Mouse (Mus musculus): ENCODE results near the gene B3gnt3. TPM values are rescaled to one million over a fixed set of nuclear protein-coding genes. Genes with fewer than 3 reads are reported as not detected.

The B3gnt3 gene
- polyA plus RNA-seq, 1 experiment from 2014 or later, result 0.52 TPM

GRCm38 (mm10) chr8:71660325-71661120 lies 41.1 kb downstream of the B3gnt3 start:
- peaks cover under 1% of the 10 kb centered on the region; the same call in 1 of the 2 replicates for H3K4me1 ChIP-seq (replicated peaks)
- WGBS, result 11% methylated on average over 36 of the region's 36 CpGs
- no peaks in the 10 kb centered on the region for H3K9me3 ChIP-seq
- peak; percentile 57 for ATAC-seq (ENCODE audit: low FRiP score, low read depth)
- no peak overlapping the region for H3K4me2 ChIP-seq
- H3K9ac ChIP-seq, result no peak overlapping the region
- no peak overlapping the region for H3K4me3 ChIP-seq
- peaks cover 39% of the 10 kb centered on the region for H3K27me3 ChIP-seq
- peaks cover 52% of the 10 kb centered on the region for H3K36me3 ChIP-seq
- H3K27ac ChIP-seq (replicated peaks), result no peak overlapping the region

- H3K27me3 ChIP-seq, result peaks cover 44% of the 10 kb centered on the region
- 0 out of 2 replicates have a peak, but pooled peaks have one; percentile 2 for ATAC-seq (ENCODE audit: low FRiP score, low read depth)
- H3K4me1 ChIP-seq (replicated peaks), result no peaks in the 10 kb centered on the region
- H3K4me3 ChIP-seq, result no peak overlapping the region
- no peak overlapping the region for H3K9ac ChIP-seq
- H3K36me3 ChIP-seq, result peaks cover 56% of the 10 kb centered on the region
- no peak overlapping the region for H3K4me2 ChIP-seq
- H3K9me3 ChIP-seq, result no peaks in the 10 kb centered on the region
- no peak overlapping the region for H3K27ac ChIP-seq (replicated peaks)
- WGBS, result 62% methylated on average over 1 of the region's 1 CpGs
These were observed 41.8 kb downstream of the B3gnt3 start for GRCm38 (mm10) chr8:71659751-71660150.

- Histone ChIP-seq H3K9ac (no peak overlapping the region), H3K27ac (replicated peaks) (no peak overlapping the region), H3K36me3 (peaks cover 47% of the 10 kb centered on the region), H3K4me3 (no peak overlapping the region), H3K27me3 (peaks cover 44% of the 10 kb centered on the region), H3K4me2 (no peak overlapping the region), H3K4me1 (replicated peaks) (no peaks in the 10 kb centered on the region), H3K9me3 (no peaks in the 10 kb centered on the region)
- WGBS, result 34% methylated on average over 17 of the region's 17 CpGs
- no peak for ATAC-seq (ENCODE audit: low FRiP score, low read depth)
These were observed 43.0 kb downstream of the B3gnt3 start for GRCm38 (mm10) chr8:71658515-71659049.

- Histone ChIP-seq H3K9me3 (no peaks in the 10 kb centered on the region), H3K27me3 (peaks cover 44% of the 10 kb centered on the region), H3K9ac (no peak overlapping the region), H3K4me3 (no peak overlapping the region), H3K4me2 (no peak overlapping the region), H3K36me3 (peaks cover 44% of the 10 kb centered on the region), H3K27ac (replicated peaks) (no peak overlapping the region), H3K4me1 (replicated peaks) (no peaks in the 10 kb centered on the region)
- ATAC-seq (ENCODE audit: low FRiP score, low read depth), result no peak
- 24% methylated on average over 9 of the region's 9 CpGs for WGBS
These were observed 43.8 kb downstream of the B3gnt3 start for GRCm38 (mm10) chr8:71657816-71658215.

GRCm38 (mm10) chr8:71654600-71654999 lies 47.0 kb downstream of the B3gnt3 start:
- ATAC-seq (ENCODE audit: low FRiP score, low read depth), result 0 out of 2 replicates have a peak, but pooled peaks have one; percentile 20
- Histone ChIP-seq H3K27ac (replicated peaks) (no peak overlapping the region), H3K9ac (no peak overlapping the region), H3K9me3 (no peaks in the 10 kb centered on the region), H3K36me3 (peaks cover 54% of the 10 kb centered on the region), H3K4me3 (no peak overlapping the region), H3K4me2 (no peak overlapping the region; the same call in 1 of the 2 replicates), H3K4me1 (replicated peaks) (no peaks in the 10 kb centered on the region), H3K27me3 (peaks cover 38% of the 10 kb centered on the region)
- 4% methylated on average over 24 of the region's 24 CpGs for WGBS

GRCm38 (mm10) chr8:71645510-71645909 lies 56.1 kb downstream of the B3gnt3 start:
- Histone ChIP-seq H3K4me3 (no peak overlapping the region), H3K4me2 (no peak overlapping the region), H3K4me1 (replicated peaks) (no peaks in the 10 kb centered on the region), H3K36me3 (peaks cover 76% of the 10 kb centered on the region), H3K9ac (no peak overlapping the region), H3K27me3 (no peaks in the 10 kb centered on the region), H3K27ac (replicated peaks) (no peak overlapping the region), H3K9me3 (no peaks in the 10 kb centered on the region)
- ATAC-seq (ENCODE audit: low FRiP score, low read depth), result no peak
- WGBS, result 86% methylated on average over 9 of the region's 9 CpGs

Other genes starting within 250 kb of the B3gnt3 start
- gene Abhd8, start 238.1 kb downstream of the B3gnt3 start, polyA plus RNA-seq (2015; fragmentation: Nextera tagmentation; extraction: Ambion mirVana), result 183 and 195 TPM in 2 replicates
- gene Mrpl34, start 236.8 kb downstream of the B3gnt3 start, polyA plus RNA-seq (2015; fragmentation: Nextera tagmentation; extraction: Ambion mirVana), result 172 and 189 TPM in 2 replicates
- gene Dda1, start 232.6 kb downstream of the B3gnt3 start, polyA plus RNA-seq (2015; fragmentation: Nextera tagmentation; extraction: Ambion mirVana), result 217 and 231 TPM in 2 replicates
- 7.7 and 8.6 TPM in 2 replicates for gene Ano8, start 215.8 kb downstream of the B3gnt3 start, polyA plus RNA-seq (2015; fragmentation: Nextera tagmentation; extraction: Ambion mirVana)
- gene Gtpbp3, start 213.7 kb downstream of the B3gnt3 start, polyA plus RNA-seq (2015; fragmentation: Nextera tagmentation; extraction: Ambion mirVana), result 12.0 and 15.3 TPM in 2 replicates
- gene Plvap, start 190.0 kb downstream of the B3gnt3 start, polyA plus RNA-seq (2015; fragmentation: Nextera tagmentation; extraction: Ambion mirVana), result 9.5 and 10.9 TPM in 2 replicates
- gene Ccdc194, start 176.1 kb downstream of the B3gnt3 start, polyA plus RNA-seq (2015; fragmentation: Nextera tagmentation; extraction: Ambion mirVana), result 0.31 and 0.41 TPM in 2 replicates
- gene Bst2, start 164.3 kb downstream of the B3gnt3 start, polyA plus RNA-seq (2015; fragmentation: Nextera tagmentation; extraction: Ambion mirVana), result 11.3 and 19.5 TPM in 2 replicates
- gene Mvb12a, start 158.9 kb downstream of the B3gnt3 start, polyA plus RNA-seq (2015; fragmentation: Nextera tagmentation; extraction: Ambion mirVana), result 60.3 and 61.7 TPM in 2 replicates
- gene Tmem221, start 142.9 kb downstream of the B3gnt3 start, polyA plus RNA-seq (2015; fragmentation: Nextera tagmentation; extraction: Ambion mirVana), result 0.21 and 0.38 TPM in 2 replicates
- 0.06 and 0.08 TPM in 2 replicates for gene Nxnl1, start 135.2 kb downstream of the B3gnt3 start, polyA plus RNA-seq (2015; fragmentation: Nextera tagmentation; extraction: Ambion mirVana)
- gene Slc27a1, start 132.9 kb downstream of the B3gnt3 start, polyA plus RNA-seq (2015; fragmentation: Nextera tagmentation; extraction: Ambion mirVana), result 83.9 and 87.4 TPM in 2 replicates
- gene Pgls, start 109.6 kb downstream of the B3gnt3 start, polyA plus RNA-seq (2015; fragmentation: Nextera tagmentation; extraction: Ambion mirVana), result 224 and 233 TPM in 2 replicates
- 6.5 and 8.9 TPM in 2 replicates for gene Fam129c, start 104.1 kb downstream of the B3gnt3 start, polyA plus RNA-seq (2015; fragmentation: Nextera tagmentation; extraction: Ambion mirVana)
- 65.6 and 78.2 TPM in 2 replicates for gene Colgalt1, start 90.8 kb downstream of the B3gnt3 start, polyA plus RNA-seq (2015; fragmentation: Nextera tagmentation; extraction: Ambion mirVana)
- gene Unc13a, start 30.0 kb downstream of the B3gnt3 start, polyA plus RNA-seq (2015; fragmentation: Nextera tagmentation; extraction: Ambion mirVana), result 20.8 and 24.7 TPM in 2 replicates
- gene Jak3, start 25.5 kb downstream of the B3gnt3 start, polyA plus RNA-seq (2015; fragmentation: Nextera tagmentation; extraction: Ambion mirVana), result 6.1 and 7.0 TPM in 2 replicates
- gene Insl3, start 12.6 kb downstream of the B3gnt3 start, polyA plus RNA-seq (2015; fragmentation: Nextera tagmentation; extraction: Ambion mirVana), result 0.47 and 1.5 TPM in 2 replicates
- 77.2 and 93.0 TPM in 2 replicates for gene Fcho1, start 23.9 kb upstream of the B3gnt3 start, polyA plus RNA-seq (2015; fragmentation: Nextera tagmentation; extraction: Ambion mirVana)
- 6.6 and 8.3 TPM in 2 replicates for gene Zfp709, start 180.2 kb upstream of the B3gnt3 start, polyA plus RNA-seq (2015; fragmentation: Nextera tagmentation; extraction: Ambion mirVana)
- gene Zfp882, start 206.8 kb upstream of the B3gnt3 start, polyA plus RNA-seq (2015; fragmentation: Nextera tagmentation; extraction: Ambion mirVana), result 14.2 and 16.7 TPM in 2 replicates
- gene Zfp617, start 206.8 kb upstream of the B3gnt3 start, polyA plus RNA-seq (2015; fragmentation: Nextera tagmentation; extraction: Ambion mirVana), result 31.5 and 32.9 TPM in 2 replicates
- gene Zfp961, start 249.2 kb upstream of the B3gnt3 start, polyA plus RNA-seq (2015; fragmentation: Nextera tagmentation; extraction: Ambion mirVana), result 18.1 and 19.2 TPM in 2 replicates